Mouse (Mus musculus) liver, postnatal 0 days (tissue): ENCODE results near the gene Gm49711. TPM values are rescaled to one million over a fixed set of nuclear protein-coding genes. Genes with fewer than 3 reads are reported as not detected.
A peak's percentile ranks its signal among the peaks of the same experiment; 100 is the strongest.

Source experiments
- ATAC-seq: fragments of 200-750 bp; cut with Nextera tagmentation; 2 replicates; pipeline ENCODE4 v1.8.0; 2017; ENCODE audit warnings: mild to moderate bottlenecking, moderate library complexity
- DNase-seq: peaks from one replicate; pipeline ENCODE4 v3.0.0-alpha.2; 2016
- H3K27ac ChIP-seq: fragments of 300-500 bp; sonication (generic); 2 replicates; pipeline ENCODE4 v1.5.1; 2014; ENCODE audit warnings: antibody characterized with exemption, moderate library complexity, mild to moderate bottlenecking, low read depth
- H3K27me3 ChIP-seq: fragments of 300-500 bp; sonication (generic); 2 replicates; pipeline ENCODE4 v1.6.1; 2014; ENCODE audit warnings: low read length, control low read depth, mixed read lengths; ENCODE audit not compliant: insufficient read depth
- H3K36me3 ChIP-seq: fragments of 300-500 bp; sonication (generic); replicated peaks from 2 replicates; pipeline ENCODE4 v1.6.1; 2014; ENCODE audit warnings: mild to moderate bottlenecking, control low read depth, low read length, moderate library complexity, mixed read lengths; ENCODE audit not compliant: insufficient read depth
- H3K4me1 ChIP-seq: fragments of 300-500 bp; sonication (generic); 2 replicates; pipeline ENCODE4 v1.6.1; 2014; ENCODE audit warnings: antibody characterized with exemption, mild to moderate bottlenecking, control low read depth; ENCODE audit not compliant: insufficient read depth
- H3K4me2 ChIP-seq: fragments of 300-500 bp; sonication (generic); 2 replicates; pipeline ENCODE4 v1.6.1; 2014; ENCODE audit warnings: low read depth, mild to moderate bottlenecking, low read length, moderate library complexity, mixed read lengths
- H3K4me3 ChIP-seq: fragments of 300-500 bp; sonication (generic); 2 replicates; pipeline ENCODE4 v1.5.1; 2014; ENCODE audit warnings: low read depth, low read length
- H3K9ac ChIP-seq: fragments of 300-500 bp; sonication (generic); replicated peaks from 2 replicates; pipeline ENCODE4 v1.6.1; 2014; ENCODE audit warnings: mild to moderate bottlenecking, moderate library complexity
- H3K9me3 ChIP-seq: fragments of 300-500 bp; sonication (generic); 2 replicates; pipeline ENCODE4 v1.6.1; 2016; ENCODE audit warnings: mild to moderate bottlenecking, control low read depth, low read length, mixed read lengths
- CTCF ChIP-seq: sonication (generic); IDR thresholded peaks from 2 replicates; pipeline ENCODE4 v1.5.1; 2016; ENCODE audit warnings: antibody characterized with exemption, low read depth
- EP300 ChIP-seq: IDR thresholded peaks from 2 replicates; pipeline ENCODE4 v1.6.1; 2016; ENCODE audit warnings: antibody characterized with exemption, low read depth, mild to moderate bottlenecking
- WGBS: fragments of 180-500 bp; shearing (Covaris S2); extraction: QIAGEN DNeasy Blood & Tissue Kit; methylation state at CpG from one replicate; pipeline ENCODE4 v1.1.7; 2014; ENCODE audit not compliant: insufficient replicate concordance; 5-methylcytosine and 5-hydroxymethylcytosine counted together
- polyA plus RNA-seq: library from polyadenylated mRNA; unstranded; fragments of >200 nt; fragmentation: Nextera tagmentation; extraction: Ambion mirVana; gene quantifications from 2 replicates; pipeline ENCODE4 v1.2.1, GENCODE M21; 2015

Gene Gm49711
- polyA plus RNA-seq, 1 experiment from 2014 or later = not detected

DNA sequence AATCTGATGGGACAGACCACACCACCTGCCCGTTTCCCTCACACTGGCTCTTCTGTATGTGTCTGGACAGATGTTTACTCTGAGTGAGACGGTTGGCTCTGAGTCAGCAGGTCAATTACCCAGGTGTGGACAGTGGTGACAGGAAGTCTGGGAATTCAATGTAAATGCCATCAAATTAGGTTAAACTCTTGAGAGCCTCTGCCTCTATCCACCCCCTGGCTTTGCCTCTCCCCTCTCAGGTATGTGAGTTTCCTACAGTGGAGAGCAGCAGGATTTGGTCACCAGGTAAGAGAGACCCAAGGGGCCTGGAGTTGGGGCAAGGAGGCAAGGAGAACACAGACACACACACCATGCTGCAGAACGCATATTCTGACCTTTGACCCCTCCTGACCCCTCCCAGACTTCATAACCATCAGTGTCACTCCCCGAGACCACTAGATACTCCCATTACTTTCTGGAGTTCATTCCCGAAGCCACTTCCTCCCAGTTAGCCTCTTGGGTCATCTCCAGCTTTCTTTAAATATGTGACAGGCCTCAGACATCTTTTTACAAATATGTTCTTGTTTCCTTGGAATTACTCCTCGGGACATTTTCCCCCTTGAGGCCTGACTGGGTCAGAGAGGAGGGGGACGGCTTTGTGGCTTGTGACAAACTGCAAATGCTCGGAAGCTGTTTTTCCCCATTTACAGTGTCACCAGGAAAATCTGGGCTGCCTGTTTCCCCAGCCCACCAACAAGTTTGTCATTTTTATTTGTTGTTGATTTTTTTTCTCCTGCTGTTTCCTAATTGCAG, 157.7 kb downstream of the Gm49711 start:
- no peak overlapping the region for H3K27ac ChIP-seq
- no peaks in the 10 kb centered on the region for H3K4me1 ChIP-seq
- no peak for DNase-seq
- no peaks in the 10 kb centered on the region for H3K9me3 ChIP-seq
- H3K36me3 ChIP-seq = no peaks in the 10 kb centered on the region
- H3K4me2 ChIP-seq = no peak overlapping the region
- 54% methylated on average over 8 of the region's 8 CpGs for WGBS
- TF ChIP-seq EP300 (no peak), CTCF (no peak)
- no peak overlapping the region for H3K9ac ChIP-seq
- no peak for ATAC-seq
- no peak overlapping the region for H3K4me3 ChIP-seq
- H3K27me3 ChIP-seq = no peaks in the 10 kb centered on the region

DNA sequence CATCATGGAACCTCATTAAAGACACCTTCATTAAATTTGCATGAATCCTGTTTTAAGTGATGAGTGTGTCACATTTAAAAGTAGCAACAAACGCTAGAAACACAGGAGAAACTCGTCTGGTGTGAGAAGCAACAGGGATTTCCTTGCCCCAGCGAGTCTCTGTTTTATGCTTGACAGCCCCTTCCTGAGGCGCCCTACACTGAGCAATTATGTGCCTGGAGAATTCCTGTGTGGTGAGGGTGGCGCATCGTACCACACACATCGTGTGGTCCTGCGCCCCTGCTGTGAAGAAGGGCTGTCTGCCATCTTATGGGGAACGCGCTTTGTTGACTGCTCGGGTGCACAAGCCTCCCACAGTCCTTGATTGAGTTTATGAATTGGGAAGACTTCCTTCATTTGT, 162.6 kb downstream of the Gm49711 start:
- Histone ChIP-seq H3K4me1 (no peaks in the 10 kb centered on the region), H3K4me2 (no peak overlapping the region), H3K27me3 (no peaks in the 10 kb centered on the region), H3K36me3 (no peaks in the 10 kb centered on the region), H3K9me3 (0 out of 2 replicates have a peak, but pooled peaks cover 3% of the 10 kb centered on the region), H3K4me3 (no peak overlapping the region), H3K9ac (no peak overlapping the region), H3K27ac (no peak overlapping the region)
- TF ChIP-seq CTCF = no peak
- TF ChIP-seq EP300 = no peak
- DNase-seq (no peak), ATAC-seq (no peak)
- WGBS = 79% methylated on average over 11 of the region's 11 CpGs

DNA sequence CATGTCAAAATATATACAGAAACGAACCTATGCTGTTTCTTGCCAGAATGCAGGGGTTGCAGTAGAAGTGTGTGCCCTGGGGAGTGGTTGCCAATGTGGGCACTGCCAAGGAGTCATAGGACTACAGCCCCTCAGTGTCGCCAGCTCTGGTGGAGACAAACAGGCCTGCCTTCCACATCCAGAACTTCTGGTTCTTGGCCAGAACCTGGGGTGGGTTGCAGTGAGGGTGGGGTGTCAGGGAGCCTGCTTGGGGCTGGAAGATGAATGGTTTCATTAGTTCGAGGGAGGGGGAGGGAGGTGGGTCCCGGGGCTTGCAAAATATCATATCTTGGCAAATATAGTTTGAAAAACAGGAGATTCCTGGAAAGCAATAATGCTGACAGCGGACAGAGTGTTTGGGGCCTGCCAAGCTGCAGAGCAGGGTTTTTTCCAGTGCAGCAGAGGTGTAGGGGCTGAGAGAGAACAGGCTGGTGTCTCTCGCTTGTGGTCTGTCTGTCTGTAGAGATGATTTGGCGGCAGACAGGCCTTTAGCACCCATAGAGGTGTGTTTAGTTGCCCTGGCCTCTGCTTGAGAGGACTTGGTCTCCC, 170.3 kb downstream of the Gm49711 start:
- no peaks in the 10 kb centered on the region for H3K4me1 ChIP-seq
- no peak overlapping the region for H3K4me2 ChIP-seq
- DNase-seq = no peak
- H3K9me3 ChIP-seq = peaks cover 3% of the 10 kb centered on the region; the same call in 1 of the 2 replicates
- H3K36me3 ChIP-seq = no peaks in the 10 kb centered on the region
- TF ChIP-seq CTCF = no peak
- TF ChIP-seq EP300 = no peak
- ATAC-seq = no peak
- 74% methylated on average over 7 of the region's 7 CpGs for WGBS
- H3K9ac ChIP-seq = no peak overlapping the region
- no peaks in the 10 kb centered on the region for H3K27me3 ChIP-seq
- H3K4me3 ChIP-seq = no peak overlapping the region
- no peak overlapping the region for H3K27ac ChIP-seq

DNA sequence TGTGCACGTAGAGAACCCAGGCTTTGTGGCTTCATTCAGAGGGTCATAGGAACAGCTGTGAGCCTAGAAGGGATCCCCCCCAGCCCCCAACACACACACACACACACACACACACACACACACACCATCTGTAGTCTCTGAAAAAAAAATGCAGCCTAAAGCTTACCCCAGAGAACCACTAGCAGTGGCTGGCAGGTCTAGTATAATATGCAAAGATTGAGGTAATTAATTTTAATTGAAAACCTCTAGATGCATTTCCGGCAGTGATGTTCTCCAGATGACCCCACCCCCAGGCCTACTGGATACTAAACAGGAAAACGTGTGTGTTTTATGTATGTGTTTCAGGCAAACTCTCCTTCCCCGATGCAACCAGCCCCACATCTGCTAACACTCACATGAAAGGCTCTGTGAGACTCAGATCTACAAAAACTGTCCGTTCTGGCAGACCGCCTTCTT, 172.4 kb downstream of the Gm49711 start:
- no peak overlapping the region for H3K4me3 ChIP-seq
- 0 out of 2 replicates have a peak, but pooled peaks cover 3% of the 10 kb centered on the region for H3K4me1 ChIP-seq
- ATAC-seq (no peak), DNase-seq (no peak)
- H3K9ac ChIP-seq = no peak overlapping the region
- no peak overlapping the region for H3K4me2 ChIP-seq
- TF ChIP-seq EP300 (no peak), CTCF (no peak)
- no peaks in the 10 kb centered on the region for H3K36me3 ChIP-seq
- peaks cover 3% of the 10 kb centered on the region; the same call in 1 of the 2 replicates for H3K9me3 ChIP-seq
- H3K27ac ChIP-seq = no peak overlapping the region
- no peaks in the 10 kb centered on the region for H3K27me3 ChIP-seq
- 75% methylated on average over 6 of the region's 6 CpGs for WGBS

DNA sequence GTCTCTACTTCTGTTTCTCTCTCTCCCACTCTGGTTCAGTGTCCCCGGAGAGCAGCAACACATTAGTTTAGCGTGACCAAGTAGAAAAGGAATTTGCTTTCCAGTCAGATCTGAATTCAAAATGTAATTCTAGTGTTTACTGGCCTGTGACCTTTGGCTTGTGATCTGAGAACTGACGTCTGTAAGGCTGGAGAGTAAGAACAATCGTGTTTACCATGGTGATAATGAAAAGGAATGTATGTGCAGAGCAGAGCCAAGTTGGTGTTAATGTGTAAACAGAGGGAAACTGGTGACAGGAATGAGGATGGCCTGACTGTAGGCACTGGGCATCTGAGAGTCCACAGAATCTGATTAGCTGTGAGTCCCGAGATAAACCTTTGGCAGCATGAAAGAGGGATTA, 176.4 kb downstream of the Gm49711 start:
- Histone ChIP-seq H3K36me3 (no peaks in the 10 kb centered on the region), H3K4me2 (no peak overlapping the region), H3K9me3 (peaks cover 3% of the 10 kb centered on the region; the same call in 1 of the 2 replicates), H3K9ac (no peak overlapping the region), H3K27ac (peak overlapping the region; percentile 30; the same call in 1 of the 2 replicates), H3K27me3 (no peaks in the 10 kb centered on the region), H3K4me1 (0 out of 2 replicates have a peak, but pooled peaks cover 3% of the 10 kb centered on the region), H3K4me3 (no peak overlapping the region)
- 32% methylated on average over 5 of the region's 5 CpGs for WGBS
- TF ChIP-seq CTCF (no peak), EP300 (peak; percentile 50; the same call in 1 of the 2 replicates)
- DNase-seq = no peak
- peak; percentile 93 for ATAC-seq

DNA sequence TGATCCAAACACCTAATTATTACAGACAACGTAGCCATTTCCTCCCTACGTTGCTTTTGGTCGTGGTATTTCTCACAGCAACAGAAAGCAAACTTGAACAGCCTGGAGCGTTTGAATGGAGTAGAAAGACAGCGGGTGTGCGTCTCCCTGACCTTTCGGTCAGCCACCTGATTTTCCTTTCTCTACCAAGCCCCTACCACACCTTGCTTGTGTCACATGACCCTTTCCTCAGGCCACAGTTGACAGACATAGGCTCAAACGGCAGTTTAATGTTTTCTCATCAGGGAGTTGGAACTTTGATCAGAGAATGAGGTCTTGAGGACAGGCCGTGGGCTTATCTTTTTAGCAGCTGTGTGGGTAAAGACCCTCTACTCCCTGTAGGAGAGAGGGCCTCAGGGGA, 177.1 kb downstream of the Gm49711 start:
- Histone ChIP-seq H3K4me3 (no peak overlapping the region), H3K4me2 (no peak overlapping the region), H3K36me3 (no peaks in the 10 kb centered on the region), H3K27ac (no peak overlapping the region; the same call in 1 of the 2 replicates), H3K4me1 (0 out of 2 replicates have a peak, but pooled peaks cover 3% of the 10 kb centered on the region), H3K9me3 (peaks cover 3% of the 10 kb centered on the region; the same call in 1 of the 2 replicates), H3K27me3 (no peaks in the 10 kb centered on the region), H3K9ac (no peak overlapping the region)
- TF ChIP-seq EP300 (no peak), CTCF (no peak)
- 50% methylated on average over 9 of the region's 9 CpGs for WGBS
- no peak for ATAC-seq
- DNase-seq = no peak

Other genes with a start within 250 kb of the Gm49711 start
- 41.3 and 41.4 TPM in 2 replicates for gene Mrps6, start within 50 bp of the Gm49711 start, polyA plus RNA-seq
- gene Slc5a3, start within 50 bp of the Gm49711 start, polyA plus RNA-seq = 0.53 and 0.82 TPM in 2 replicates
- not detected in 2 replicates for gene Kcne2, start 234.1 kb downstream of the Gm49711 start, polyA plus RNA-seq
- 42.5 and 47.6 TPM in 2 replicates for gene Smim11, start 243.0 kb downstream of the Gm49711 start, polyA plus RNA-seq